Mouse (Mus musculus): Measurements from ENCODE around the gene Stra8.
A peak's percentile ranks its signal among the peaks of the same experiment; 100 is the strongest.

Gene Stra8

DNA sequence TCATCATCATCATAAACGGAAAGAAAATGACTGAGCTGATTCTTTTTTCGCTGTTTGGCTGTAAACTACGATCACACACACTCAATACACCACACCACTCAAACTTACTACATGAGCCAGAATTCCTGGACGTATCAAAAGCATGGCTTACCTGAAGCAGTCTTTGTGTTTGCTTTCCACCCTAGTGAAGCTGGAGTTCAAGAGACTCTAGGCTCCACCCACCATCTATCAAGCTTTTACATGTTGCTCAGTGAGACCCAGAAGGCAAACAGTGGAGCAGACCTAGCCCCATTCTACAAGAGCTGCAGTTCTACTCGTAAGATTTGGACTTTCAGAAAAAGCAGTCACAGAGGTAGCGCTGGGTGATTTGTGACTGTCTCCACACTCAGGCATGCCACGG lies 17.4 kb upstream of the Stra8 start:
- no peak for DNase-seq (ENCODE audit: low read depth, low spot score)

DNA sequence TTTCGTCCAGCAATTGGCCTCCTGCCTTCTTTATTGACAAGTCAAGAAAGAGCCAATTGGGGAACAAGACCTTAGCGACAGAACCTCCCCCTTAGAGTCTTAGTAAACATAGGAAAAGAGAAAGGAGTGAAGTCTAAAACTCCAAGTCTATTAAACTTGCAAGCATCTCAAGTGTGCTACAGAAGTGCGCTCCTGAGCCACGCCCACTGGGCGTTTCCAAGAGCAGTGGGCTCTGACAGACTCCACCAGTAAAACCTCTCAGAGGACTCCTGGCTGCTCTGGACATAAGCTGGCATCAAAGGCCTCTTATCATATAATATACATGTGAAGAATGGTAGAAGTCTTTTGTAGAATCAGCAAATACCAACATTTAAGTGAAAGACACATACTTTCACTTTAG lies 16.5 kb upstream of the Stra8 start:
- peak; percentile 21 for DNase-seq (ENCODE audit: low read depth, low spot score)

DNA sequence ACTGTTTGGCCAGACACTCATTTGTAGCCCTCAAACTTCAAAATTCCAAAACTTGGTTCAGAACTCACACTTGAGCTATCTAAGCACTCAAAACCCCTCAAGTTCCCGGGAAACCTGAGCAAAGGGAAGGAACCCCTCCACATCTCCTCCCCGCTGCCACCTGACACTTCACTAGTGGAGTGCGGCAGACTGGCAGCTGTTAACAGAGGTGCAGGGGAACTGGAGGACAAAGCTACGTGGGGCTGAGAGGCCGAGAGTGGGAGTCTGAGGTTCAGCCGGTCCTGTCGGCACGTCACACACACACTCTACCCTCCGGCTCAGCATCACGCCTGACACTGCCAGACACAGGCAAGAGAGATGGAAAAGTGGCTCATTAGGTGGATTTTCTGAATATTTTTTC lies 16.1 kb upstream of the Stra8 start:
- DNase-seq (ENCODE audit: low read depth, low spot score): no peak

DNA sequence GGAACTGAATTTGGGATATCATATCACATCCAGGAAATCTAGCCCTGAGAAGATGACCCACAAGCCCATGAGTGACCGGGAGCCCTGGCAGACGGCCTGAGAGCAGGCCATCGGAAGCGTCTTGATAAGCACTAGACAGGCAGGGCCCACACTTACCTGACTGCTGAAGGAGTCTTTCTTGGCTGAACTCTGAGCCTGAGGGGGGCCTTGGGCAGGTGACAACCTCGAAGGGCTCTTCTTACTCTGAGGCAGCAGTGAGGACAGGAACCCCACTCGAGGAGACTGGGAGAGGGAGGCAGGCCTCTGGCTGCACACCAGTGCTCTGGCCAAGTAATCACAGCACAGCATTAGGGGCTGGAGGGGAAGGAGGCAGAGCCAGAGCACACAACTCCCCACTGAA lies 15.6 kb upstream of the Stra8 start:
- DNase-seq (ENCODE audit: low read depth, low spot score): no peak

DNA sequence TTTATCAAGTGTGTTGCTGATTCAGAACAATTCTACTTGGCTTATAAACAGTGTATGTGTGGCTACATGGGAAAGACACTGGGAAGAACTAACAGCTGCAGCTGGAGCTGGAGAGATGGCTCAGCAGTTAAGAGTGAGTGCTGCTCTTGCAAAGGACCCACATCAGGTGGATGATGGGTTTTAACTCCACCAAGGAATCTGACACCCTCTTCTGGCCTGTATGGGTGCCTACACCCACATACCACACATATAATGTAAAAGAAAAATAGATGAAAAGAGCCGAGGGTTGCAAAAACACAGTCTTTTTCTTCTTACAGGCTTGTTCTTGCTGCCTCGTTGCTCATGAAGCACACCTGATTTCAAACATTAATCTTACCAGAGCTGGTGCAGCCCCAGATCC lies 13.8 kb upstream of the Stra8 start:
- peak; percentile 29 for DNase-seq (ENCODE audit: low read depth, low spot score)

DNA sequence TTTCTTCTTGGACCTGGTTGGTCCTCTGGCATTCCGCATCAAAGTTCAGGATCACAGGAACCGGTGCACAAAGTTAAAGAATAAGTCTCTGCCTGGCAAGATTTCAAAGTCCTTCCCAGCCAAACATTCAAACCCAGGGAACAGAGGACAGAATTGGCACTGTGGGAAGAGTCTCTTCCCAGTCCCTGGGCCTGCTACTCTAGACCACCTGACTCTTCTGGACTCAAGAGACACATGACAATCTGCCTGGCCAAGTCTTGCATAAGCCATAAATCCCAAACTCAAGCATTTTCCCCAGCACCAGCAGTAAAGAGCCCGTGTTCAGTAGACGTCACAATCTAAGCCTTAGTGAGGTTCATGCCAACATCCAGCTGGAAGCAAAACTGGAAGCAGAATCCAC lies 13.3 kb upstream of the Stra8 start:
- no peak for DNase-seq (ENCODE audit: low read depth, low spot score)

DNA sequence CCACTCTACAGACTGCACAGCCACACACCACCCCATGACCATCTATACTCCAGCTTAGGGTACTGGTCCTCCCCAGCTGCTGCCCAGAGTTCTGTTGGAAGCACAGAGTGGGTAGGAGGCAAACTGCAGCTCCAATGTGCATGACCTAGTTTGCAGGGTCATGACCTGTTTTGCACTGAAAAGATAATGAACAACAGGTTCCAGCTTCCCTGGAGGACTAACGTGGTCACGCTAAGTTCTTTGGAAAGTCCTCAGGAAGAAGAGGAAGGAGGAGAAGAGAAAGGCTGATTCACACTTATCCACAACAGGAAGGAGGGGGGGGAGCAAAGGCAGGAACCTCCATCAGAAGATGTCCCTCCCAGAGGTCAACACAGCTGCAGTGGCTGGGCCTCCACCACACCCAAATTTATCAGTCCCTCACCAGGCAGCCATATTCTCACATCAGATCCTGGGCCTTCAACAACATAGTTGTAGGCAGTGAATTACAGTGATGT lies 12.8 kb upstream of the Stra8 start:
- DNase-seq (ENCODE audit: low read depth, low spot score): no peak

DNA sequence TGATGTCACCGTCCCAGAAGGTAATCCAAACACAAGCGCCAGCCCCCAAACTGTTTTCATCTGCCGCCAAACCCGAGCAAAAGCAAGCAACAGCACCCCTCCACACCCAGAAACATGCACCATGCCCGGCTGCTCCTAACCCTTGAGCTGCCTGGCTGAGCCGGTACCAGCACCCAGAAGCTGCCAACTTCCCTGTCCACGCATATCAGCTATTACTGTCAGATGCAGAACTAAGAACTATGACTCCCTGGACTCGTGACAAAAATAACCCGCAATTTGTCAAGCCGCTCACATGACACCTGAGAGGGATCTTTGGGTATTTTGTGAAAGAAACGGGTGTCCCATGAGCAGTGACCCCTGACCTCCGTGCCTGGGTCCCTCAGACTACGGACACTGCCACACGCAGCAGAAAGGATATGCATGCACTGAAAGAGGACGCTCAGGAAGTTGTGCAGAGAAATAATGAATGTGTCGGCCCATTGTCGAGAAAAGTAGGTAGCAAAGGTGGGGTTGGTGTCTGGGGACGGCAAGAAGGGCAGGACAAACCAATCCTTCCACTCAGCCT lies 12.2 kb upstream of the Stra8 start:
- DNase-seq (ENCODE audit: low read depth, low spot score): no peak

DNA sequence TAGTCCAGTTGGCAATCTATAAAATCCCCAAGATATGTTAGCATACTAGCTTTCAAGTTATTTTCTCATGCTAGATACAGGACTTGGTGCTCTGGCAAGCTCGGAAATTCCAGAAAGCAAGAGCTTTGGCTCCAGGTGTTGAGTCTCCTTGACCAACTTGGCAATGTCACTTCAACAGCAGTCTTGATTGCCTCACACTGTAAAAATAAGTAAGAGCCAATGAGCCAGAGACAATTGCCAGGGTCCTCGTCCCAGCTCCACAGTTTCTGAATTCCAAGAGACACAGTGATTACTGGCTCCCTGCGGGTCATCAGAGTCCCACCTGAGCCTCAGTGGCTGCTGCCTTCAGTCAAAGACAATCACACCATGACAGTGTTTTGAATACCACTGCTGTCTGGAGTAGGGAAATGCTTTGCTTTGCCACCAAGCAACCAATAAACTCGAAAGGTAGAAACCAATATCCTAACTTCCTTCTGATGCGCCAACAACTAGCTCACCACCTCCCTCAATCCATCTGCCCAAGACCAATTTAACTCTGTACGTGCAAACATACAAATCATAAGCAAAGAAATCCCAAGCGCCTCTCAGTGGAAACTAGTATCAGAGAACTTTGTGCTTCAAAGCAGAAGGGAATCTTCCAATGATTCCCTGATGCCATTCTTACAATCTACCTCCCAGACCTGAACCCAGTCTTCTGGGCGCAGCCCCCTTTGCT lies 10.2 kb upstream of the Stra8 start:
- DNase-seq (ENCODE audit: low read depth, low spot score): no peak

DNA sequence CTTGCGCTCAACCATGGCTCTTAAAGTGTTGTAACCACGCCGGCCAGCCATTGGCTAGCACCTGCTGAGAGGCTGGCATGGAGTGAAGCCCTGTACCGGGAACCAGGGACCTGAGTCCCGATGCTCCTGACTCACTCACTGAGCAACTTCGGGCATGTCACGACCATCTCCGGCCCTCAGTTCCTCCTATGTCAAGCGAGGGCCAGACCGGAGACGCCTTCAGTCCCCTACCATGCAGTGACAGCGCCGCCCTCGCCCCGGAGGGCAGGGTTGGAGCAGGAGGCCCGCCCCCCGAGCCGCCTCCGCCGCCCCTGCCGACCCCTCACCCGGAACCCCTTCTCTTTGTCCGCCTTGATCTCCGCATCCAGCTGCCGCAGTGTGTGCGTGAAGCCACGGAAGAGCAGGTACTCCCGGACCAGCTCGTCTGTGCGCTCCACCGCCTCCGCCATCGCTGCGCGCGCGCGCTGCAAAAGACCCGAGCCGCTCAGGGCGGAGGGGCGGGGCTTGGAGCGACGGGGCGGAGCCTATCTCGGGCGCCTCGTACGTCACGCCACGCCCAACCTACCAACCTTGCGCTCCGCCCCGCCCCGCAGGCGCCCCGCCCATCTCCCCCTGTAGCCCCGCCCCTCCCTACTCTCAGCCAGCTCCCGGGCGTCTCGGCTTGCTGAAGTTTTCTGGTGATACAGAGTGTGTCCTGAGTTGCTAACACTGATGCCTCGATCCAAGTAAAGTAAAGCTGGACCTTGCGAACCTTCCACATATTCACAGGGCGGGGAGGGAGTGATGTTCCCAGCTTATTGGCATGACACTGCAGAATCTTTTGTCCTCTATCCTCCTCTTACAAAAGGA lies 9.4 kb upstream of the Stra8 start, which contains the start of gene Wdr91:
Gene Wdr91 (minus strand): TSS at position 506 of the 849 bp plus-strand sequence.
- DNase-seq (ENCODE audit: low read depth, low spot score): peak; percentile 95

DNA sequence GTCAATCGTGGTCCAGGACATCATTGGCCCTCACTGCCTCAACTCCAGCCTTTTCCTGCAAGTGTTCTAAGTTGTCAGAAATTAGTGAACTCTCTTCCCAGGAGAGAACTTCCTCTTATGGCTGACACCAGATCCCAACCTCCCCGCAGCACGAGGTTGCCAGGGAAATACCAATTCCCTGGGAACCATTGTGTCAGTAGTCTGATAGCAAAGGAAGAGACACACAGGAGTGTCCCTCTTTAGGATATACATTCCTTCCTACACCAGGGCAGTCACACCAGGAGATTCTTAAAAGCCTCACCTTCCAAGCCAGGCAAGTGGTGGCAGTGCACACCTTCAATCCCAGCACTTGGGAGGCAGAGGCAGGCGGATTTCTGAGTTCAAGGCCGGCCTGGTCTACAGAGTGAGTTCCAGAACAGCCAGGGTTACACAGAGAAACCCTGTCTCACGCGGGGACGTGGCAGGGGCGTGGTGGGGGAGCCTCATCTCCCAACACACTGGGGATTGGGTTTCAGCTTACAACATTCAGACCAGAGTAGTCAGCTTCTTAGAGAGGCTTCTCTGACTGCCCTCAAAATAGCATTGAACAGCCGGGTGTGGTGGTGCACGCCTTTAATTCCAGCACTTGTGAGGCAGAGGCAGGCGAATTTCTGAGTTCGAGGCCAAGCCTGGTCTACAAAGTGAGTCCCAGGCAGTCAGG lies 6.5 kb upstream of the Stra8 start:
- DNase-seq (ENCODE audit: low read depth, low spot score): no peak

DNA sequence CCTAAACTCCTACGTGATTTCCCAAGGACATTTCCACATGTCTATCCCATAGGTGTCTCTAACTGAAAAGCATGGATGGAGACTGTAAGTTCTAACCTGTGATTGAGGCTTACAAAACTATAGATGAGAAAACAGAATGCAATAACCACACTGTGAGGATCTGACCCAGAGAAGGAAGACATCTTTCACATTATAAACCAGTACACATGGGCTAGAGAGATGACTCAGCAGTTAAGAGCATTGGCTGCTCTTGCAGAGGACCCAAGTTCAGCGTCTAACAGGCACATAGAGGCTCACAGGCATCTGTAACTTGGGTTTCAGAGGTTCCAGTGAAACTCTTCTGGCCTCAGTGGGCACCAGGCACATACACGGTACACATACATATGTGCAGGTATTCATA lies 5.5 kb upstream of the Stra8 start:
- DNase-seq (ENCODE audit: low read depth, low spot score): no peak

DNA sequence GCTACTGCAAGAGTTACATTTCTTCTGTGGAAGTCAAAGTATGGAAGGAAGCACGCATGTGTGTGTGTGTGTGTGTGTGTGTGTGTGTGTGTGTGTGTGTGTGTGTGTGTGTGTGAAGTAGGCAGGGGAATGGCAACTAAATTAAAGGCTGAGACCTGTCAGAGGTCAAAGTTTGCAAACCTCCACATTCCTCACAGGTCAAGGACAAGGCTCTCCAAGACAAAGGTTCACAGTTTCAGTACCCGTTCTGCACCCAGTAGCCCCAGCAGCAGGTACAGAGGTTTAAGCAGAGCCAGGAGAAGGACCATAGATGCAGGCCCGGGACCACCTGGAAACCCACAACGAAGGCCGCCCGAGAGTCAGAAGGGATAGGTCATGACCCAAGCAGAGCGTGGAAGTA lies 817 bp upstream of the Stra8 start:
- no peak for DNase-seq (ENCODE audit: low read depth, low spot score)

DNA sequence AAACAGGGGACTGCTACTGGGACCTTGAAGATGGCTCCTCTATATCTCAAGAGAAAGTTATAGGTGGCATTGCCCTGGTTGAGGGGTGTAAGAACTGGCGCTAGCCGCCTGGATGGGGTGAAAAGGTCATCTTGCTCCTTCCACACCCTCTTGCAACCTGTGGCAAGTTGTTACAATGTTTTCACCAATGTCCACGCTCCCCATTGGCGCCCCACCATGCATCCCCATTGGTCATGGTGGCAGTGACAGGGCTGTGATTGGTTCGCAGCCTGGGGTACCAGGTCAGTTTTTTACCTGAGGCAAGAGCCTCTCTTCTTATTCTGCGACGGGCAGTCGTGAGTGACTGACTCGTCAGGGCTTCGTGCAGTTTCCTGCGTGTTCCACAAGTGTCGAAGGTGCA lies 668 bp downstream of the Stra8 start:
- no peak for DNase-seq (ENCODE audit: low read depth, low spot score)

DNA sequence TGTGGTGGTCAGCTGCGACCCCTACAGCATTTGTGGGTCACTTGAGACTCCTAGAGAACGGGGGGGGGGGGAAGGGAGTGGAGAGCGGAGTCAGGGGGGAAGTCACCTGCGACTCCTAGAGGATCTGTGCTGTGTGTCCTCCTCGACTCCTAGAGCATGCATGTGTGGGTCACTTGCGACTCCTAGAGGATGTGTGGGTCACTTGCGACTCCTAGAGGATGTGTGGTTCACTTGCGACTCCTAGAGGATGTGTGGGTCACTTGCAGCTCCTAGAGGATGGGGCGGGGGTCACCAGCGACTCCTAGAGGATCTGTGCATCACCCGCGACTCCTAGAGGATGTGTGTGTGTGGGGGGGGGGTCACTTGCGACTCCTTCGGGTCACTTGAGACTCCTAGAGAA lies 2.0 kb downstream of the Stra8 start:
- DNase-seq (ENCODE audit: low read depth, low spot score): peak; percentile 76

DNA sequence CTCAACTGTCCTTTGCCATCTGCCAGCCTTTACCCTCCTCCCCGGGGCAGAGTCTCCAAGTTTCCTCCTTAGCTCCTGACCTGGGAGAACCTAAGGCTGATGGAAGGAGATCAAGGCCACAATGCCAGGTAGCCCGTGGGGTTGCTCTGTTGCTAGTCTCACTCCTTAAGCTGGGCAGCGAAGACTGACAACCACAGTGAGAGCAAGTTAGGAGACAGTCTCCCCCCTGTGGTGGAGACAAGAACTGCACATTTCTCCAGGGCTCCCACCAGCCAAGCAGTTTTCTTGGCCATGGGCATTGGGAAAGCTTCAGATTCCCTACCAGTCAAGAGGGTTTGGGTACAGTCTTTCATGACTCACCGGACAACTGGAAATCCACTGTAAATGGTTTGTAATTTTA lies 7.2 kb downstream of the Stra8 start:
- DNase-seq (ENCODE audit: low read depth, low spot score): peak; percentile 61

DNA sequence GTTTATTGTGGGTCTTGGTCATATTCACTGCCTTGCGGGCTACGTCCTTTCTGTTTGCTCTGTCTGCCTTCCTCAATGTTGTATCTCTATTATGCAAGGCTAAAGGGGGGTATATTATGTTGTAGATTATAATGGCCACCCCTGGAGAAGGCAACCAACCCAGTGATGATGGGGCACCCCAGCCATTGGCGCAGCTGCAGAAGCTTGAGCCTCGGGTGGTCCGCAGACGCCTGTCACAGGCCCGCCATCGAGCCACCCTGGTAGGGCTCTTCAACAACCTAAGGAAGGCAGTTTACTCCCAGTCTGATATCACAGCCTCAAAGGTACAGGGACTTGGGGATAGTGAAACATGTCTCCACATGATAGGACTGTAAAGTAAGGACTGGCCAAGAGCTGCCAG lies 7.6 kb downstream of the Stra8 start:
- no peak for DNase-seq (ENCODE audit: low read depth, low spot score)

DNA sequence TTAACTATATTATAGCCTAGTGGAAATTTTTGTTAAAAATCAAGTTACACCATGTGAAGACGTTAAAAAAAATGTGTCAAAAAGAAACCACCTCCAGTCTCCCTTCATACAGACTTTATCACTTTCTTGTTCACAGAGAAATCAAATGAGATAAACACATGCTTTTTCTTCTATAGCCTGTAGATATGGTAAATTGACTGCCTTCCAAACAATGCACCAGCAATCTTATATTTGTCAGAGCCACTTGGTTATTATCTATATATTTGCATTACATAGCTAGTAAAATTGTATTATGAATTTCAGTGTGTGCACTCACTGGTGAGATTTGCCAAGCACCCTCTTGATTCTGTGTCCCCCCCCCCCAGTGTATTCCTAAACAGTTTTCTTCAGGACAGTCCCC lies 12.7 kb downstream of the Stra8 start:
- DNase-seq (ENCODE audit: low read depth, low spot score): no peak

DNA sequence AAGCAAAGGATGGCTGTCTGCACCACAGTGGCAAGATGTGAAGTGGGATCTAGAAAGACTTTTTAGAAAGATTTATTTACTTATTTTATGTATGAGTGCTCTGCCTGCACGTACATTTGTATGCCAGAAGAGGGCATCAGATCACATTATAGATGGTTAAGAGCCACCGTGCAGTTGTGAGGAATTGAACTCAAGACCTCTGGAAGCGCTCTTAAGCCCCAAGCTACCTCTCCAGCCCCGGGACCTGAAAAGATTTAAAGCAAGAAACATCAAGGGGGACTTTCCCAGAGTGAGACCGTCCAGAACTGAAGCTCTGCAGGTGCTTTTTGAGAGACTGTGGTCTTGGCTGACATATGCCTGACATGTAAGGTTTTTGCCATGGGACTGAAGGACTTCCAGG lies 16.8 kb downstream of the Stra8 start:
- peak; percentile 32 for DNase-seq (ENCODE audit: low read depth, low spot score)

DNA sequence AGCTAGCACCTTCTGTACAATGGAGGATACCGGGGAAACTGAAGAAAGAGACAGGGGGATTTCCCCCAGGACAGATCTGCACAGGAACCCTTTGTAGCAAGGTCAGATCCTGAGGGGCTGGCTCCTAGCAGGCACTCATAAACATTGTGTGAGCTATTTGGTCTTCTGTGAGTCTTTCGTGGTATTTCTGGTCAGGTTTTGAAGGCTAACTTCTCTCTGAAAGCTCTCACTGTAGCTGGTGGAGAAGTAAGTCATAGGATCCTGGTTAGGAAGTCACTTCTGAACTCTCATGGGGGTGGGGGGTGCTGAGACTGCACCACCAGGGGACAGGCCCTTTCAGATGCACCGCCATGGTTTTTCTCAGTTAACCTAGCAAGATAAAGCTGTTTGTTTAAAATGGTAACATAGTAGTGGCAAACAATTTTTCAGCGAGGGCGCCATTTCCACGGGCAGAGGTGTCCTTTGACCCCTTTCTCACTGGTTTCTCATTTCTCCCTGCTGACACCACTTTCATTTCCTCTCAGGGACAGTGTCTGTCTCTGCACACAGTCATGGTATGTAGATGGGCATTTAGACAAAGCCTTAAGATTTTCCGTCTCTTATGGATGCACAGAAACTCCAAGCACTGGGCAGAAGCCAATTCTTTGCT lies 18.4 kb downstream of the Stra8 start:
- DNase-seq (ENCODE audit: low read depth, low spot score): peak; percentile 71

DNA sequence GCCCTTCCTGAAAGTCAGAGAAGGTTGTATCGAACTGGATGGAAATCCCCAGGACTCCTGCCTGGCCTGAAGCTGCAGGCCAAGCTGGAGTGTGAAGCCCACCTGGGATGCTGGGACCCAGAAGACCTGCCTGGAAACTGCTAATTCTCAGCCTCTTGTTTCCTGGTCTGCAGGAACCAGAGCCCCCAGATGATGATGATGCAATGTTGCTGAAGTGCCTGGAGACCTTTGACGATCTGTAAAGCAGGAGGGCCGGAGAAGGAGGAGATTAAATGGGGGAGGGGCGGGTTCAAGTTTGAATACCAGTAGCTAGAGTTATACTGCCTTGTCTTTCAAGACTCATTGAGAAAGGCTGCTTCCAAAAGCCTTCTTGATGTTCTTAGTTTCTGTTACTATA lies 19.0 kb downstream of the Stra8 start:
- DNase-seq (ENCODE audit: low read depth, low spot score): no peak

DNA sequence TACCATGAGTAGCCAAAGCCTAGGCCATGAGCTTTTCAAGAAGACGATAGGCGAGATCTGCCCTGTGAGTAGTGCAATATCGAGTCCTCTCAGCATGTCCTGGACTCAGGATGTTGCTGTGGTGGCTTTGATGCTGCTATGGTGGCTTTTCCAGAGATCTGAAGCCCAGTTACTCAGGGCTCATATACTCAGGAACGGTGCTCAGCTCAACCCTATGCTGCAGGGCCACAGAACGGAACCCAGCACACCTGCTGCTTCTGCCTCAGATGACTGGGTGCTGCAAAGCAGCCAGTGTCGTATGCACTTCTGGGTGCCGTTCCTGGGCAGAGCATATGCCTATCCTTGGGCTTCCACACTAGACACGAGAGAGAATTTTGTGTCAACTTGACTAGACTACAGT lies 19.5 kb downstream of the Stra8 start:
- DNase-seq (ENCODE audit: low read depth, low spot score): no peak
